Mouse (Mus musculus): ENCODE measurements around the gene Ccdc38. TPM values are rescaled to one million over a fixed set of nuclear protein-coding genes. Genes with fewer than 3 reads are reported as not detected.

The Ccdc38 gene
- polyA plus RNA-seq, 1 experiment from 2014 or later: 0.26 TPM

DNA sequence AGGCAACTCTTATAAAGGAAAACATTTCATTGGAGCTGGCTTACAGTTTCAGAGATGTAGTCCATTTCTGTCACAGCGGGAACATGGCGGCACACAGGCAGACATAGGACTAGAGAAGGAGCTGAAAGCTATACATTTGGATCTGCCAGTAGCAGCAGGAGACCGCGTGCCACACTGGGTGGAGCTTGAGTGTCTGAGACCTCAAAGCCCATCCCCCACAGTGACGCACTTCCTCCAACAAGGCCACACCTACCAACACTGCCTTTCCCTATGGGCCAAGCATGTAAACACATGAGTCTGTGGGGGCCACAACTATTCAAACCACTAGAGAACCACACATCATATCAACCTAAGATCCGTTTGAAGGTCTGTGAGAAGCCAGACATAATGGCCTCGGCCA is 68.8 kb downstream of the Ccdc38 start:
- Histone ChIP-seq H3K9me3 (replicated peaks) (peaks cover 20% of the 10 kb centered on the region; the same call in 1 of the 2 replicates), H3K27me3 (replicated peaks) (no peaks in the 10 kb centered on the region), H3K36me3 (no peaks in the 10 kb centered on the region), H3K4me3 (no peak overlapping the region), H3K4me1 (replicated peaks) (no peaks in the 10 kb centered on the region), H3K27ac (ENCODE audit: poor library complexity, severe bottlenecking) (no peak overlapping the region), H3K4me2 (no peak overlapping the region), H3K9ac (no peak overlapping the region)
- WGBS: 84% methylated on average over 7 of the region's 7 CpGs
- no peak for ATAC-seq (ENCODE audit: insufficient number of reproducible peaks, low FRiP score)

DNA sequence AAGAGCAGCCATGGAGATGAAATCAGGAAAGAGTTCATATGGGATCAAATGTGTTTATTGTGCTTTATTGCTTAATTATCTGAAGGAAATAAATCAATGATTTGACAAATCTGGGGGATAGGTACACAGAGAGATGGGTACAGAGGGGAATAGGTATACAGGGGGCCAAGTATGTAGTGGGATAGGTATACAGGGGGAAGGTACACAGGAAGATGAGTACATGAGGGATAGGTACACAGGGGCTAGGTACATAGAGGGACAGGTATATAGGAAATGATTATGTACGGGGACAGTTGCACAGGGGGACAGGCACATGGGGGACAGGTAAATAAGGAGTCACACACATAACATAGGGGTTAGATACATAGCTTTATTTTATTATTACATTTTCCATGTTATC is 70.5 kb downstream of the Ccdc38 start:
- no peak overlapping the region for H3K9ac ChIP-seq
- H3K4me2 ChIP-seq: no peak overlapping the region
- no peak overlapping the region for H3K27ac ChIP-seq (ENCODE audit: poor library complexity, severe bottlenecking)
- no peaks in the 10 kb centered on the region for H3K27me3 ChIP-seq (replicated peaks)
- no peaks in the 10 kb centered on the region for H3K4me1 ChIP-seq (replicated peaks)
- H3K36me3 ChIP-seq: no peaks in the 10 kb centered on the region
- H3K4me3 ChIP-seq: no peak overlapping the region
- 97% methylated on average over 1 of the region's 1 CpGs for WGBS
- peaks cover 20% of the 10 kb centered on the region; the same call in 1 of the 2 replicates for H3K9me3 ChIP-seq (replicated peaks)
- no peak for ATAC-seq (ENCODE audit: insufficient number of reproducible peaks, low FRiP score)

DNA sequence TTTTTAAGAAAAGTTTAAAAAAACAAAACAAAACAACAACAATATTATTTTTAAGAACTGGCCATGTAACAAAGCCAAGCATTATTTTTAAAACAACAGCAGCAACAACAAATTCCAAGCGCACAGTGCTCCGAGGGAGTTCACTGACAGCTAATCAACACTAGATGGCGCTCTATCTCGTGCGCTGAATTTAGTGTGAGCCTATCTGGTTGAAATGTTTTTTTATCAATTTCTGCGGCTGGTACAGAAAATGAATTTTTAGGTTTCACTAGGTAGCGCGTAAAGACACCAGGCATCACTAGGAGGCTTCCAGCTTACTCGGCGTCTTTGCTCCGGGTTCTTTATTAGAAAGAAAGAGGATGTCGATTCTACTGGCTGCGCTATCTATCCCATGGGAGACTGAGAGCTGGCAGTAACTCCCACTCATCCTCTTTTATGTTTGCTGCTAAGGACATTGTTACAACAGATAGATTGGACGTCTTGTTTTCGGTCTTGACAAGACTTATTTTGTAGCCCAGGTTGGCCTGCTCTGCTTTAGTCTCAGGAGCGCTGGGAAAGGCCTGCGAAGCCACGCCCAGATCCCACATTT is 71.1 kb downstream of the Ccdc38 start:
- WGBS: 46% methylated on average over 18 of the region's 18 CpGs
- no peak for ATAC-seq (ENCODE audit: insufficient number of reproducible peaks, low FRiP score)
- Histone ChIP-seq H3K9ac (no peak overlapping the region), H3K4me2 (peak overlapping the region; percentile 43; the same call in 1 of the 2 replicates), H3K4me3 (no peak overlapping the region), H3K4me1 (replicated peaks) (no peaks in the 10 kb centered on the region), H3K27ac (ENCODE audit: poor library complexity, severe bottlenecking) (no peak overlapping the region), H3K27me3 (replicated peaks) (no peaks in the 10 kb centered on the region), H3K36me3 (no peaks in the 10 kb centered on the region), H3K9me3 (replicated peaks) (peaks cover 20% of the 10 kb centered on the region; the same call in 1 of the 2 replicates)

DNA sequence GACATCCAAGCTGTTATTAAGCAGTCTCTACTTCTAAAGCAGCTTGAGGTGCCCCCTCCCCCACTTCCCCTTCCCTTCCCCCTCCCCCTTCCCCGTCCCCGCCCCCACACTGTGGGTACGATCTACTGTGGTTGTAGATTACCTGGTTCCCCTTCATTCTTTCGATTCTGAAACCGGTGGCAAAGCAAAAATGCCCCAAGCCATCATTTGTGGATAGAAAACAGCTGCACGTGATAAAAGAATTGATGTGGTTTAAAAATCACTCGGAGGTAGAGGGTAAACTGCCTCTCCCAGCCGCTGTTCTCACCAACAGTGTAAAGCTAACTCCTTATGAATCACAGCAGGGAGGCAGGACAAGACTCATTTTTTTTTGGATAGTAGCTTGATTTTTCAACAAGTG is 74.4 kb downstream of the Ccdc38 start:
- Histone ChIP-seq H3K4me2 (no peak overlapping the region), H3K4me3 (no peak overlapping the region), H3K27me3 (replicated peaks) (no peaks in the 10 kb centered on the region), H3K4me1 (replicated peaks) (no peaks in the 10 kb centered on the region), H3K36me3 (no peaks in the 10 kb centered on the region), H3K9ac (no peak overlapping the region), H3K9me3 (replicated peaks) (peaks cover 6% of the 10 kb centered on the region; the same call in 1 of the 2 replicates), H3K27ac (ENCODE audit: poor library complexity, severe bottlenecking) (no peak overlapping the region)
- WGBS: 66% methylated on average over 8 of the region's 8 CpGs
- no peak for ATAC-seq (ENCODE audit: insufficient number of reproducible peaks, low FRiP score)

DNA sequence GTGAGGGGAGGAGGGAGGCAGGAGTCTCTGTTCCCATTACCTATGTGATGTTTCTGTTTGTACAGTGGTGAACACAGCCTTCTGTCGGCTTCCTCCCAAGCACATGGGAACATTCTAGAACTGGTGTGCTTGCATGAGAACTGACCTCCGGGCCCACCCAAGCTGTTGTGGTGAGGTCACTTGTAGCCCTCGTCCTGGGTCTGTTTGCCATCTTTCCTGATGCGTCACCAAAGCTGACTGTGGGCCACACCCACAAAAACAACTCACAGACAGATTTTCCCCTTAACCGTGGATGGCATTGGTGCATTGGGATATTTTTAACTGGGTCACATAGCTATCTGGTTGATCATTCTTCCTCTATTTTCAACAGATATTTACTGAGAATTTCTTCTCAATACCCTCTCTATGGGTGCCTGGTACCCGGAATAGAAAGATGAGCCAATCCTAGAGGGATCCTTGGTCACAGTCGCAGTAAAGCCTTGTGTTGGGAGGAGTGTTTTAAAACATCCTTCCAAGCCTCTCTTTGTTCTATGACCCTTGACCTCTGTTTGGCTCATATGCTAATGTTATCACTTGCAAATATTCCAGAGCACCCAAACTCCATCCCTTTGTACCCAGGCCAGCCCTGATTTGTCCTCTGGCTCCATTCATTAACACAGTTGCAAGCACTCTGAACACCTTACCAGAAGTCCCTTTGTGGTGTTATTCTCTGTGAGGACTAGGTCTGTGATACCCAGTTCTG is 80.2 kb downstream of the Ccdc38 start:
- ATAC-seq (ENCODE audit: insufficient number of reproducible peaks, low FRiP score): no peak
- 62% methylated on average over 7 of the region's 7 CpGs for WGBS
- Histone ChIP-seq H3K9ac (no peak overlapping the region), H3K9me3 (replicated peaks) (no peaks in the 10 kb centered on the region; the same call in 1 of the 2 replicates), H3K27me3 (replicated peaks) (no peaks in the 10 kb centered on the region), H3K36me3 (no peaks in the 10 kb centered on the region), H3K4me2 (no peak overlapping the region), H3K27ac (ENCODE audit: poor library complexity, severe bottlenecking) (no peak overlapping the region), H3K4me1 (replicated peaks) (no peaks in the 10 kb centered on the region), H3K4me3 (no peak overlapping the region)

DNA sequence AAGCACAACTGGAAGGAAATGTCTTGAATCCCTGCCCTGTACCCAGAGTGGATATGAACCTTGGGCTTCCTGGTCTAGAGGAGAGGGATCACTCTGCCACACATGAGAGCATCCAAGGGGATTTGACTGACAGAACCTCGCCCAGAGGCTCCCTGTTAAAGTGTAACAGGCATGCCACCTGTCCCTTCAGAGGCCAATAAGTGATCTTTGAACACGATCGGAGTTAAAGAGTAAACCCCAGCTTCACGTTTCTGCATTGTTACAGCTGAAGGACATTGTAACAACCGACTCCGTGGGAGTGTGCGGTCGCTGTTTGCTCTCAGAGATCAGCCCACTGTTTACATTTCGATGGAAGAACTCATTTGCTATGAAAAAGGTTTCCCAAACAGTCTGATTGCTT is 83.3 kb downstream of the Ccdc38 start:
- no peaks in the 10 kb centered on the region for H3K9me3 ChIP-seq (replicated peaks)
- no peak overlapping the region for H3K4me3 ChIP-seq
- no peak overlapping the region for H3K9ac ChIP-seq
- no peaks in the 10 kb centered on the region for H3K4me1 ChIP-seq (replicated peaks)
- H3K36me3 ChIP-seq: no peaks in the 10 kb centered on the region
- H3K27me3 ChIP-seq (replicated peaks): no peaks in the 10 kb centered on the region
- WGBS: 62% methylated on average over 9 of the region's 9 CpGs
- no peak overlapping the region for H3K4me2 ChIP-seq
- no peak for ATAC-seq (ENCODE audit: insufficient number of reproducible peaks, low FRiP score)
- H3K27ac ChIP-seq (ENCODE audit: poor library complexity, severe bottlenecking): no peak overlapping the region

DNA sequence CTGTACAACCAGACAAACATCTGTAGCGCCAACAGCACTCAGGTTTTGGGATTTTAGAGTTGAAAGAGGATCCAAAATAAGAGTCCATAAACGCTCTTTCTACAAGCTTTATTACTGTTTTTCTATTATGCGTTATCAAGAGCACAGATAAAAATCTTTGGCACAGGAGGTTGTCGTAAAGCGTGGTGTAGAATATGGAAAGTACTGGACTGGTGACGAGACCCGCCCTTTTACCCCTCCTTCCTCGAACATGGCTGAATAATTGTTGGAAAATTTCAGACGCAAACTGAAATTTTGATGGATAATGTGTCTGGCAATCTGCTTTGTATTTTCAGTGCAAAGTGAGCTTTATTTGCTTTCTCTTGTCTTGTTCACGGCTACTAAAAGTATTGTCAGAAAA is 83.7 kb downstream of the Ccdc38 start:
- Histone ChIP-seq H3K27me3 (replicated peaks) (no peaks in the 10 kb centered on the region), H3K4me3 (no peak overlapping the region), H3K9ac (no peak overlapping the region), H3K27ac (ENCODE audit: poor library complexity, severe bottlenecking) (no peak overlapping the region), H3K36me3 (no peaks in the 10 kb centered on the region), H3K4me1 (replicated peaks) (no peaks in the 10 kb centered on the region), H3K4me2 (no peak overlapping the region), H3K9me3 (replicated peaks) (no peaks in the 10 kb centered on the region)
- ATAC-seq (ENCODE audit: insufficient number of reproducible peaks, low FRiP score): no peak
- WGBS: 78% methylated on average over 10 of the region's 10 CpGs

DNA sequence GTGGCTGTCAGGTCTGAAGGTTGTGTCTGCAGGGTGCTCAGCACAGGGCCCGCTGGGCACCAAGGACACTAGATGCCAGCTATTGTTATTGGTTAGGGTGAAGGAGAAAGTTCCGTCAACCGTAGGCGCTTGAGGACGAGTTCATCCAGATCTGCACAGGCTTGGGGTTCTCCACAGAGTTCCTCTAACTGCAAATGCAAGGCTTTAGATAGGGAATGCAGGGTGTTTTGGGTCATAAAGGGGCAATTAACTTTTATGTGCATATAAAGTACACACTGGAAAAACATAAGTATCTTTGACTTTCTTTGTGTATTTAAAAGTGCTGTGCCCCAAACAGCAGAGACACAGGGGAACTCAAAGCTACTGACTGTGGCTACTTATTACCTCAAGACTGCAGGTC is 89.9 kb downstream of the Ccdc38 start:
- 90% methylated on average over 5 of the region's 5 CpGs for WGBS
- Histone ChIP-seq H3K4me1 (replicated peaks) (no peaks in the 10 kb centered on the region), H3K27ac (ENCODE audit: poor library complexity, severe bottlenecking) (no peak overlapping the region), H3K9me3 (replicated peaks) (0 out of 2 replicates have a peak, but pooled peaks cover 8% of the 10 kb centered on the region), H3K4me3 (no peak overlapping the region), H3K9ac (no peak overlapping the region), H3K4me2 (no peak overlapping the region), H3K36me3 (no peaks in the 10 kb centered on the region), H3K27me3 (replicated peaks) (peaks cover 16% of the 10 kb centered on the region)
- no peak for ATAC-seq (ENCODE audit: insufficient number of reproducible peaks, low FRiP score)

DNA sequence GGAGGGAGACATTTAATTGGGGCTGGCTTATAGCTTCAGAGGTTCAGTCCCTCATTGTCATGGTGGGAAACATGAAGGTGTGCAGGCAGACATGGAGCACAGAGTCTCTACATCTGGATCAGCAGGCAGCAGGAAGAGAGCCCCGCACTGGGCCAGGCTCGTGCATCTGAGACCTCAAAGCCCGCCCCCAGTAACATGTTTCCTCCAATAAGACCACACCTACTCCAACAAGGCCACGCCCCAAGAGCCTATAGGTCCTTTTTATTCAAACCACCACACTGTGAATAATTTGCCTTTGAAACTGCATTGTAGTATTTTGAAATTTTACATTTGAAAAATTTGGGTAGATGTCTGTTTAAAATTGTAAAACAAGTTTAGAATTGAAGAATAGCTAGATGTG is 91.7 kb downstream of the Ccdc38 start:
- WGBS: 76% methylated on average over 4 of the region's 4 CpGs
- Histone ChIP-seq H3K27ac (ENCODE audit: poor library complexity, severe bottlenecking) (no peak overlapping the region), H3K9ac (no peak overlapping the region), H3K4me3 (no peak overlapping the region), H3K27me3 (replicated peaks) (peaks cover 31% of the 10 kb centered on the region), H3K4me2 (no peak overlapping the region), H3K36me3 (no peaks in the 10 kb centered on the region), H3K9me3 (replicated peaks) (0 out of 2 replicates have a peak, but pooled peaks cover 8% of the 10 kb centered on the region), H3K4me1 (replicated peaks) (no peaks in the 10 kb centered on the region)
- ATAC-seq (ENCODE audit: insufficient number of reproducible peaks, low FRiP score): no peak

DNA sequence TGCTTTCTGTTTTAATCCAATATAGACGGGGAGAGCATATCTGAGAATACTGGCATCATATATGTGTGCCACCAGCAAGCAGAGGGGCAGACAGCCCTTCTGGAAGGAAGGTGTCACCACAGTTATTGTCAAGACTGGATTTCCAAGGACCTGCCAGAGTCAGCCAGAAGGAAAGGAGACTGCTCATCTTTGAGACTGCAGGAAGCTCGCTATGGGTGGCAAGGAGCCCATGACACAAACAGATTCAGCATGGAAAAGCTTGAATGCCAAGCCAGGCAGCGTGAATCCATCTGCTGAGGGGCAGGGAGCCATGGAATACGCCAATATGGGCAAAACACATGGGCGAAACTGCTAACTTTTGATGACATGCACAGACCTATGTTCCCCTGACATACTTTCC is 93.1 kb downstream of the Ccdc38 start:
- Histone ChIP-seq H3K27ac (ENCODE audit: poor library complexity, severe bottlenecking) (no peak overlapping the region), H3K9ac (no peak overlapping the region), H3K9me3 (replicated peaks) (0 out of 2 replicates have a peak, but pooled peaks cover 8% of the 10 kb centered on the region), H3K4me3 (no peak overlapping the region), H3K36me3 (no peaks in the 10 kb centered on the region), H3K27me3 (replicated peaks) (peaks cover 40% of the 10 kb centered on the region), H3K4me1 (replicated peaks) (no peaks in the 10 kb centered on the region), H3K4me2 (no peak overlapping the region)
- no peak for ATAC-seq (ENCODE audit: insufficient number of reproducible peaks, low FRiP score)
- WGBS: 76% methylated on average over 5 of the region's 5 CpGs

Measured in heart, embryonic 12.5 days (tissue).